Mouse (Mus musculus): Measurements from ENCODE around the gene Ndufb4.
"Not testable (repeated sequence)": the region's sequence is repeated elsewhere in the genome, so short reads cannot be mapped to it uniquely, and the experiment has no call there.

Gene Ndufb4

DNA sequence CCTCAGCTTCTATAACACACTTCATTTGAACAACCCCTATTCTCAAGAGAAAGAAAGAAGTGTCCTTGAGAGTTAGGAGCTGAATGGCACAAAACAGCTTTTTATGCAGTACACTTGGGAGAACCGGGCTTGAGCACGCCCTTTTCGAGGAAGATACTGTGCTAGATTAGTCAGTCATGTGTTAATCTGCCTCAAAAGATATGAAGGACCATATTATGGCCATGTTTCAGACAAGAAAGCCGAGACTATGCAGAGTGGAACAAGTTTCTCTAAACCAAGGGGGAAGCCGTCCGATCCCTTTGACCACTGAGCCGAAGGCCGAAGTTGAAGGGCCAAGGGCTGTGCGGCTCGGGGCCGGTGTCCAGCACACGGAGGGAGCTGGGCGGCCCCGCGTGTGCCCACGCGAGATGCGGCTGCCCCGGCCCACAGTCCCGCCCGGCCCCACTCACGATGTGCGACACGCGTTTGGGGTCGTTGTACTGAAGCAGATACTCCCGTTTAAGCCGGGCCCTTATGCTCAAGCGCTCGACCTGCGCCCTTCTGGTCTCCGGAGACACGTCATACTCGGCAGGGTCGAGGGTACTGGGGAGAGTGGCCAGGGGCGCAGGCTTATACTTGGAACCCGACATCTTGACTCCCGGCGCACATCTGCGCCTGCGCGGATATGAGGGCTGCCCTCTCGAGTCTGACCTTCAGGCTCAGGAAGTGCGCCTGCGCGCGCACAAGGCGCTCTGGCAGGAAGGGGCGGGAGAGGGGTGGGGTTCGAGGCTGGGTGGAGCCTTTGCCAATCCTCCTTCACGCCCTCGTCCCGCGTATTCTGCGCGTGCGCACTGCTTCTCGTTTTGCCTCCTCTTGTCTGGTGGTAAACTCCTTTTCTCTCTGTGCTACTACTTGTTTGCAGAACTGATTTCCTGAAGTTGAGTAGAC is at the start of gene Ndufb4:
TSS of gene Ndufb4 (minus strand) at position 723 of the 927 bp plus-strand sequence.
- peak; percentile 96 for DNase-seq (ENCODE audit: low read depth)

GRCm38 (mm10) chr16:37703884-37704283 is 49.6 kb upstream of the Ndufb4 start:
- no peak for DNase-seq (ENCODE audit: low read depth)

DNA sequence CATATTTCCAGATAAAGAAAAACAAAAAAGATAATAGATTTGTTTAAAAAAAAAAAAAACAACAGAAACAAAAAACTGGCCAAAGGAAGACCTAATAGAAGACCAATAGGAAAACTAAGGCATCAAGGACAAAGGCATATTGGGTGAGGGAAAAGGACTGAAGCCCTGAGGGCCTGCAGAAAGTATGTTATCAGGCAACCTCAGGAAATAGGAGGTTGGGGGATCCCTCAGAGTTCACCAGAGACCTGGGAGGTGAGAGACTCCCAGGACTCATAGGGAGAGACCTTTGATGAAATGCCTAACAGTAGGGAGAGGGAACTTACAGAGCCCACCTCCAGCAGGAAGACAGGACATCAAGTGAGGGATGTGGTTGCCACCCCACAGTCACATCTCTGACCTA is 45.8 kb upstream of the Ndufb4 start:
- not testable (repeated sequence) for DNase-seq (ENCODE audit: low read depth)

DNA sequence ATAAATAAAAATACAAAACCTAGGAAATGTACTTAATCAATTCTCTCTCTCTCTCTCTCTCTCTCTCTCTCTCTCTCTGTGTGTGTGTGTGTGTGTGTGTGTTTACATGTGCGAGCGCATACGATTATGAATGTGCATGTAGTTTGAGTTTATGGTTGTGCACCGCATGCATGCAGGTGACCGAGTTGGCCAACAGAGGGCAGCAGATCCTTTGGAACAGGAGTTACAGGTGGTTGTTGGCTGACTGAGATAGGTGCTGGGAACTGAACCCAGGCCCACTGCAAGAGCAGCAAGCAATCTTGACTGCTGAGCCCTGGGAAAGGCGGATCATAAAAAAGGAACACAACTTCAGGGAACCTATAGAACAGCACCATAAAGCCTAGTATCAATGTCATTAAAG is 44.5 kb upstream of the Ndufb4 start:
- no peak for DNase-seq (ENCODE audit: low read depth)

GRCm38 (mm10) chr16:37697271-37697670 is 43.0 kb upstream of the Ndufb4 start:
- no peak for DNase-seq (ENCODE audit: low read depth)

- no peak for DNase-seq (ENCODE audit: low read depth)
Observed at GRCm38 (mm10) chr16:37690932-37691730, 36.9 kb upstream of the Ndufb4 start.

- DNase-seq (ENCODE audit: low read depth): no peak
Observed at GRCm38 (mm10) chr16:37690465-37690864, 36.2 kb upstream of the Ndufb4 start.

DNA sequence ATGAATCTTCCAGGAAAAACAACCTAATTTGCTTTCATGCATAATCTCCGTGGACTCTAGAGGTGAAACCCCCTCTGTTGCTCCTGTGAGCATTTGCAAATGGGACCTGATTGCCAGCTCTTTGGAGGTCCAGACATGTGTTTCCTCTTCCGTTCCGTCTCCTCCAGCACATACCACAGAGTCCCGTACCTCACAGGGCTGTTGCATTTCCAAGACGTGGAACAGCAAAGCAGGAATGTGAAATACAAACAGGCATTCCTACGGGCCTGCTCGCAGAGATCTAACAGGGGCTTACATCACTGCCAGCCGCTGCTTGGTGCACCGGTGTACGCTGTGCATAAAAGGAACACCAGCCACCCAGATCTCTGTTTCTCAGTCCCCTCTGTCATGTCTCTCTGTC is 35.7 kb upstream of the Ndufb4 start:
- no peak for DNase-seq (ENCODE audit: low read depth)

DNA sequence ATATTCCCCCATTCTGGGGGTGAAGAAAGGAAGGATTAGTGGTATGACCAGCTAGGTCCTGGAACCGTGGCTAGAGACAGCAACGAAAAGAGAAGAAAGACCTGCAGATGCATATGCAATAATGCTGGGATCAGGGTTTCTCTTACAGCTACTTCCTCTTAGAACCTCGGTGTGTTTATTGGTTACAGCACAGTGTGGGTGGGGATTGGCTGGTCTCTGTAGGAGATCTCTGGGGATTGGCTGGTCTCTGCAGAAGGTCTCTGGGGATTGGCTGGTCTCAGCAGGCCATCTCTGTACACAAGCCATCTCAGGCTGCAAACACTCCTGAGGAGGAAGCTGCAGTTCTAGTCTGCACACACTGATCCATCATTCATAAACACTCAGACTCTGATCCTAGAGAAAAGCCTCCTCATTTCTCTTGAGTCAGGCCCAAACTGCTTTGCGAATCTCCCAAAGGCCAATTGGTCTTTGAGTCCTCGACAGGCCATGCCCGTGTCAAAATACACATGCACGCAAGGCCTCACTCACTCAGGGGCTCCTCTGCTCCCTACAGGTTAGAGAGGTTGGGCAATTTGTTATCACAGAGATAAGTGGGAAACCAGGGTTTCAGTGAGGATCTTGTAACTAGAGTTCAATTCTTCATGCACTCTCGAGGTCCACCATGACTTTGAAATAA is 35.1 kb upstream of the Ndufb4 start:
- DNase-seq (ENCODE audit: low read depth): no peak

DNA sequence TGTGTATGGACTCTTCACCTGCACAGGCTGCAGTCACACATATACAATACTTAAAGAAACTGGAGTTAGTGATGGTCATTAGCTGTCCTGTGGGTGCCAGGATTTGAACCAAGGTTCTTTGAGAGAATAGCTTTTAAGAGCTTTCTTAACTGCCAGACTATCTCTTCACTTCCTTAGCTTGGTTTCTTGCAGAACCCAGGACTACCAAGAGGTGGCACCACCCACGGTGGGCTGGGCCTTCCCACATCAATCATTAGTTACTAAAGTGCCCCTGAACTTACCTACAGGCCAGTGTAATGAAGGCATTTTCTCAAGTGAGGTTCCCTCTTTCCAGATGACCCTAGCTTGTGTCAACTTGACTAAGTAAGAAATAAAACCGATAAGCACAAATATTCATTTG is 33.9 kb upstream of the Ndufb4 start:
- DNase-seq (ENCODE audit: low read depth): no peak

DNA sequence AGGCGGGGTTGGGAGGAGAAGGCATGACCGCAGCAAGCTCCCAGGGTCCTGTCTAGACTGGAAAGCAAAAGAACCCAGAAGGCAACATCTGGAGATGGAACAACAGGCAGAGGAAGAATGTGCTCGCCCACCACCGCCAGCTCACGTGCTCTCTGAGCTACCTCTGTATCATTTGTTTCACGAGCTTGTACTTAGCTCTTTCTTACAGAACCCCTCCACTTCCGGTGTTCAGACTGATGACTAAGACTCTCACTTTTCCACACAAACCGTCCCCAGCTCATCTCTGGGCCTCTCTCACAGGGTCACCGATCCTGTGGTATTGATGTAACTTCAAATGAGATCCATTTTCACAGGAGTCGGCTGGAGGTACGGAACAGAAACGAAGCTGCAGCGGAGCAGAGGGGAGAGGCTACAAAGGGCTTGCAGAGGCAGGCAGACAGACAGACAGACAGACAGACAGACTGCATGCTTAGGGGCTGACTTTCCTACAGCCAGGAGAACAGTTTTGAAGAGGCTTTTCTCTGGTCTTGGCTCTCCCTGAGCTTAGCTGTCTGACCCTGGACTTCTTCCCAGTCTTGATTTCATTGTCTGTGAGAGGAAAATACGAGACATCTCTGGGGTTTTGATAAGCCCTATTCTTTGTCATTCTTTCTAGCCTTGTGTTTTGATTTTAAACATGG is 33.2 kb upstream of the Ndufb4 start:
- DNase-seq (ENCODE audit: low read depth): no peak

DNA sequence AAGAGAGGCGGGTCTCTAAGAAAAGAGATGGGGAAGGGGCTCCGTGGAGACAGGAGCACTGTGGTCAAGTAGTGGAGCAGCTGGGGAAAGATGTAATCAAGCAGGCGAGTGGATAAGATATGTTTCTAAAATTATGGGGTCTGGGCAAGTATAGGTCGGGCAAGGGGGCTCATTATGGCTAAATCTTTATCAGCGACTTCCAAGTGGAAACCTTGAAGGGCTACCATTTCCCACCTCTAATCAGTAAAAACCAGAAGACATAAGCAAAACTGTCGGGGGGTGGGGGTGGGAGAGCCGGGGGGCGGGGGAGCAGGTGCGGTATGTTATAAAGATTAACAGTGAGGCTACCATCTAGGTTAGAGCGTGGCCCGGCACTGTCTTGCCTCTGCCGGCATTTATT is 32.6 kb upstream of the Ndufb4 start:
- no peak for DNase-seq (ENCODE audit: low read depth)

- DNase-seq (ENCODE audit: low read depth): no peak
Observed at GRCm38 (mm10) chr16:37685946-37686600, 31.8 kb upstream of the Ndufb4 start.

GRCm38 (mm10) chr16:37684634-37685441 is 30.6 kb upstream of the Ndufb4 start:
- peak; percentile 56 for DNase-seq (ENCODE audit: low read depth)

GRCm38 (mm10) chr16:37684259-37684633 is 30.0 kb upstream of the Ndufb4 start:
- no peak for DNase-seq (ENCODE audit: low read depth)

DNA sequence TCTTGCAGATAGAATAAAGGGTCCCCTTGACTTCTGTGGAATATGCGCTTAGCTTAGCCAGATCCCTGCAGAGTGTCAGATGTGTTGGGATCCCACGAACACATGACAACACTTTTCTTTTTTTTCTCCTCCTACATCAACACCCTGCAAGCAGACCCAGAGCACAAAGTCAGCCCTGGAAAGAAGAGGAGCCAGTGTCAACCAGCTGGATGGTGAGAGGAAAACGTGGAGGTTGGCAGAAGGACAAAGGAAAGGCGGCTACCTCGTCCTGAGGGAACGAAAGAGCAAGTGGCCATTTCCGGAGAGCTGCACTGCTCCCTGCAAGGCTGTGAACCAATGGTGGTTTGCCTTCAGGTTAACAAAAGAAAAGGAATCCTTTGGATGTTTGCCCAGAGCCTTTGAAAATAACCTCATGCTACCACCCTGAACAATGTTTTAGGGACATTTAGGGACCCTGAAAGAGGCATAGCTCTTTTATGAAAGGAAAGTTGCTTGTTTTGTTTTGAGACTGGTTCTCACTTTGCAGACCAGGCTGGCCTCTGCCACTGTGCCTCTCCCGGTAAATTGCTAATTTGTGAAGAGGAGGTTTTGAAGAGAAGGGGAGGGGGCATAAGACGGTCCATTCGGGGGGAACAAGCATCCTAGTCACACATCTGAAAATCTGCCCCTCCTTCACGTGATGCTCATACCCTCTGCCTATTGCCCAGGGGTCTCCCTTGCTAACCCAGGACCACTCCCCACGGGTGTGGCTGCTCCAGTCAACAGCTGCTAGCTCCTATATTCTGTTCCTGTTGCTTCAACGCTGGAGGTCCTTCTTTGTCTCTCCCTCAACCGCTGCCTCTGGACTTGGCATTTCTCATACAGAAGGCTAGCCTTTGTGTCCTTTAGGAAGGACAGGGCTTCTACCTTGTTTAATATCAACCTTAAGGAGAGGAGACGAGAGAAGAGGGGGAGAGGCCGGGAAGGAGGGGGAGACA is 29.2 kb upstream of the Ndufb4 start:
- DNase-seq (ENCODE audit: low read depth): no peak

GRCm38 (mm10) chr16:37682309-37682975 is 28.2 kb upstream of the Ndufb4 start:
- DNase-seq (ENCODE audit: low read depth): peak; percentile 55

DNA sequence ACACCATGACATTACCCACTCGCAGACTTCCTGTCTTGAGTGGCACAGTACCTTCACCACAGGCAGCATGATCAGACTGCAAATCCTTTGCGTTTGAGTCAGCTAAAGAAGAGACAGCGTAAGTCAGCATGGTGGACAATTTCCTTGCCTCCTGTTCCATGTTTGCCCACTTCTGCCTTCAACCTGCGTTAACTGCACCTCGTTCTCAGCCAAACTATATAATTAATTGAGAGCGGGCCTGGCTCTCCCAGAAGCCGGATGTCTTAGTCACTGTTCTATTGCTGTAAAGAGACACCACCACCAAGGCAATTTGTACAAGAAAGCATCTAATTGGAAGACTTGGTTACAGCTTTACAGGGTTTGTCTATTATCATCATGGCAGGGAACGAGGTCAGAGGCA is 26.6 kb upstream of the Ndufb4 start:
- DNase-seq (ENCODE audit: low read depth): no peak

- DNase-seq (ENCODE audit: low read depth): no peak
Observed at GRCm38 (mm10) chr16:37680216-37680615, 26.0 kb upstream of the Ndufb4 start.

Measured in c-Kit-positive CD71-positive TER-119-negative erythroid progenitor cells, embryonic 14.5 days (primary cell).